ENCODE assay signal across 16 mouse cellular contexts in the genomic region with DNA sequence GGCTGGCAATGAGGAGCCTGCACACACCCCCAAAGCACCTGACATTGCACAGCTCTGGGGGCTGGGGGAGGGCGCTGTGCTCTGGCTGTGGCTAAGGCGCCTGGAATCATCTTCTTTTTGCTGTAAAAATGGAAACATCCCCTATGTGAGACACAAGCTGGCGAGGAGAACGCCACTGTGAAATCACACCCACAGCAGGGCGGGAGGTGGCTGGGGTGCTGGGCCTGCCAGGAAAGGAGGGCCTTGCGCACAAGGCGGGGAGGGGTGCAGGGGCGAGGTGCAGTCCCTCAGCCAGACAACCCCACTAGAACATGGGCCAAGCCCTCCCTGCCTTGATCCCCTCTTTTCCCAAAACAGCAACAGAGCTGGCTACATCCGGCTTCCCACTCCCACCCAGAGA. TPM values are rescaled to one million over a fixed set of nuclear protein-coding genes. Genes with fewer than 3 reads are reported as not detected.
DNase-seq lines count a peak whose midpoint lies in the region; ATAC-seq lines count a peak whose summit lies in the region.
"Had no signal": no experiment of that assay in that cellular context is flagged by ENCODE, and none has a peak within 500 bp of the region (broad histone marks: within the 10 kb centered on the region; RNA-seq: fewer than 3 reads in every experiment).

No protein-coding gene starts in this region.

- H3K4me2 ChIP-seq in hindbrain, embryonic 13.5 days = no peak overlapping the region
- H3K4me2 ChIP-seq in hindbrain, embryonic 14.5 days (replicated peaks) = no peak overlapping the region
- no peak overlapping the region for H3K4me2 ChIP-seq in forebrain, embryonic 14.5 days (ENCODE audit: low read length)
- no peak overlapping the region for H3K4me2 ChIP-seq in midbrain, embryonic 16.5 days (ENCODE audit: low read length)
- H3K4me2 ChIP-seq: lung, embryonic 14.5 days; midbrain, embryonic 12.5 days had no signal

- H3K9ac ChIP-seq in hindbrain, embryonic 13.5 days = peak overlapping the region; percentile 35; the same call in 1 of the 2 replicates
- H3K9ac ChIP-seq in hindbrain, embryonic 14.5 days = no peak overlapping the region
- H3K9ac ChIP-seq in forebrain, embryonic 14.5 days (ENCODE audit: low read length) = no peak overlapping the region
- no peak overlapping the region for H3K9ac ChIP-seq in midbrain, embryonic 16.5 days (ENCODE audit: low read depth, low read length)
- H3K9ac ChIP-seq: lung, embryonic 14.5 days; midbrain, embryonic 12.5 days had no signal

- H3K36me3 ChIP-seq in hindbrain, embryonic 13.5 days = no peaks in the 10 kb centered on the region
- H3K36me3 ChIP-seq in hindbrain, embryonic 14.5 days (replicated peaks; ENCODE audit: control insufficient read depth, insufficient read depth) = no peaks in the 10 kb centered on the region
- no peaks in the 10 kb centered on the region for H3K36me3 ChIP-seq in forebrain, embryonic 14.5 days (ENCODE audit: control insufficient read depth, insufficient read depth, low read length)
- H3K36me3 ChIP-seq in midbrain, embryonic 16.5 days (ENCODE audit: control insufficient read depth, insufficient read depth, low read length) = no peaks in the 10 kb centered on the region
- H3K36me3 ChIP-seq: midbrain, embryonic 12.5 days had no signal

- no peak overlapping the region for H3K27ac ChIP-seq in hindbrain, embryonic 13.5 days
- H3K27ac ChIP-seq in hindbrain, embryonic 14.5 days = no peak overlapping the region
- H3K27ac ChIP-seq in forebrain, embryonic 14.5 days (ENCODE audit: low read depth, low read length) = peak overlapping the region; percentile 21; the same call in 1 of the 2 replicates
- no peak overlapping the region for H3K27ac ChIP-seq in midbrain, embryonic 16.5 days (ENCODE audit: low read length)
- H3K27ac ChIP-seq: midbrain, embryonic 12.5 days had no signal

- ATAC-seq in hindbrain, embryonic 13.5 days (ENCODE audit: low FRiP score) = 0 out of 2 replicates have a peak, but pooled peaks have one; percentile 16
- ATAC-seq in hindbrain, embryonic 14.5 days (ENCODE audit: low FRiP score) = no peak
- peak; percentile 36; the same call in 1 of the 2 replicates for ATAC-seq in forebrain, embryonic 14.5 days
- ATAC-seq in midbrain, embryonic 16.5 days = peak; percentile 44; the same call in 1 of the 2 replicates

- DNase-seq in hindbrain, embryonic 14.5 days (ENCODE audit: low spot score) = no peak
- DNase-seq in forebrain, embryonic 14.5 days (ENCODE audit: low spot score) = no peak
- DNase-seq in layer of hippocampus, adult 18-20 months (ENCODE audit: low spot score in 2 of 2) = peak; percentile 76 to 84
- DNase-seq in ovary, postnatal 36 days (ENCODE audit: low spot score) = no peak
- DNase-seq in embryo, embryonic 11 days = no peak
- no peak for DNase-seq in thymus, postnatal 25 days

- H3K4me1 ChIP-seq in hindbrain, embryonic 13.5 days (replicated peaks) = peaks cover 11% of the 10 kb centered on the region
- no peaks in the 10 kb centered on the region; the same call in 1 of the 2 replicates for H3K4me1 ChIP-seq in hindbrain, embryonic 14.5 days (replicated peaks; ENCODE audit: control insufficient read depth, insufficient read depth, low read length)
- peaks cover 4% of the 10 kb centered on the region; the same call in 1 of the 2 replicates for H3K4me1 ChIP-seq in forebrain, embryonic 14.5 days (ENCODE audit: control insufficient read depth, insufficient read depth, low read length)
- peaks cover 3% of the 10 kb centered on the region; the same call in 1 of the 2 replicates for H3K4me1 ChIP-seq in midbrain, embryonic 16.5 days (ENCODE audit: control insufficient read depth, insufficient read depth, low read length)

- 78% methylated on average over 9 of the region's 9 CpGs for WGBS in hindbrain, embryonic 13.5 days
- WGBS in hindbrain, embryonic 14.5 days = 69% methylated on average over 9 of the region's 9 CpGs
- 78% methylated on average over 9 of the region's 9 CpGs for WGBS in forebrain, embryonic 14.5 days
- 70% methylated on average over 9 of the region's 9 CpGs for WGBS in midbrain, embryonic 16.5 days

- H3K9me3 ChIP-seq in hindbrain, embryonic 13.5 days = no peaks in the 10 kb centered on the region
- H3K9me3 ChIP-seq in hindbrain, embryonic 14.5 days (ENCODE audit: control insufficient read depth, low read length) = no peaks in the 10 kb centered on the region
- H3K9me3 ChIP-seq in forebrain, embryonic 14.5 days (replicated peaks; ENCODE audit: control insufficient read depth, low read length) = no peaks in the 10 kb centered on the region
- H3K9me3 ChIP-seq in midbrain, embryonic 16.5 days (replicated peaks; ENCODE audit: control insufficient read depth, low read length, poor library complexity, severe bottlenecking) = no peaks in the 10 kb centered on the region
- H3K9me3 ChIP-seq: midbrain, embryonic 12.5 days had no signal

- 0 out of 2 replicates have a peak, but pooled peaks cover 11% of the 10 kb centered on the region for H3K27me3 ChIP-seq in hindbrain, embryonic 13.5 days
- H3K27me3 ChIP-seq in hindbrain, embryonic 14.5 days (ENCODE audit: control insufficient read depth, insufficient read depth, low read length) = no peaks in the 10 kb centered on the region
- H3K27me3 ChIP-seq in forebrain, embryonic 14.5 days (replicated peaks; ENCODE audit: control insufficient read depth, insufficient read depth, low read length) = no peaks in the 10 kb centered on the region
- H3K27me3 ChIP-seq in midbrain, embryonic 16.5 days (ENCODE audit: control insufficient read depth, insufficient read depth, low read depth, low read length) = no peaks in the 10 kb centered on the region

- no peak overlapping the region for H3K4me3 ChIP-seq in hindbrain, embryonic 13.5 days
- no peak overlapping the region for H3K4me3 ChIP-seq in hindbrain, embryonic 14.5 days (replicated peaks; ENCODE audit: low read length)
- H3K4me3 ChIP-seq in forebrain, embryonic 14.5 days (ENCODE audit: low read depth, low read length) = no peak overlapping the region
- H3K4me3 ChIP-seq in midbrain, embryonic 16.5 days (ENCODE audit: low read depth, low read length) = no peak overlapping the region
- H3K4me3 ChIP-seq: midbrain, embryonic 12.5 days had no signal

RNA-seq across cellular contexts. Expression of a gene that starts 44.4 kb away (rescaled TPM):
- polyA plus RNA-seq in hindbrain, embryonic 13.5 days (2015; fragmentation: Nextera tagmentation; extraction: Ambion mirVana) = not detected in 2 replicates
- not detected in 2 replicates for polyA plus RNA-seq in hindbrain, embryonic 14.5 days (2014; fragmentation: Nextera tagmentation; extraction: Ambion mirVana)
- polyA plus RNA-seq in forebrain, embryonic 14.5 days (2014; fragmentation: Nextera tagmentation; extraction: Ambion mirVana) = 0.13 and 0.16 TPM in 2 replicates
- total RNA-seq in layer of hippocampus, adult 18-20 months (2021) = not detected
- polyA plus RNA-seq in midbrain, embryonic 16.5 days (2015; fragmentation: Nextera tagmentation; extraction: Ambion mirVana) = 0.14 TPM in 1 of 2 replicates, not detected in the other
- total RNA-seq: adrenal gland, adult 2 months; gastrocnemius, postnatal 4 days; heart, postnatal 10 days; left cerebral cortex, adult 8-10 months had no signal
- polyA plus RNA-seq: adrenal gland, adult 2 months; embryonic facial prominence, embryonic 14.5 days; kidney, adult 2 months; lung, embryonic 14.5 days; midbrain, embryonic 12.5 days had no signal

RNA-seq across cellular contexts. Expression of a gene that starts 45.8 kb away (rescaled TPM):
- 14.0 TPM in 2 replicates for polyA plus RNA-seq in hindbrain, embryonic 13.5 days (2015; fragmentation: Nextera tagmentation; extraction: Ambion mirVana)
- polyA plus RNA-seq in hindbrain, embryonic 14.5 days (2014; fragmentation: Nextera tagmentation; extraction: Ambion mirVana) = 22.7 and 26.2 TPM in 2 replicates
- polyA plus RNA-seq in forebrain, embryonic 14.5 days (2014; fragmentation: Nextera tagmentation; extraction: Ambion mirVana) = 11.0 and 15.8 TPM in 2 replicates
- total RNA-seq in layer of hippocampus, adult 18-20 months (2021) = 100 to 1,000 TPM; 108 to 117 TPM
- 26.6 and 29.7 TPM in 2 replicates for polyA plus RNA-seq in midbrain, embryonic 16.5 days (2015; fragmentation: Nextera tagmentation; extraction: Ambion mirVana)

Comparison
In these comparisons a context has a peak if more than half of its experiments do, and no peak if none do; other contexts are left out.
1. DNase-seq: peak in layer of hippocampus, adult 18-20 months (2 of 2); none in hindbrain, embryonic 14.5 days (single experiment), forebrain, embryonic 14.5 days (single experiment), ovary, postnatal 36 days (single experiment), embryo, embryonic 11 days (single experiment) and thymus, postnatal 25 days (single experiment).